Mouse (Mus musculus) MEL (cell line): ENCODE results near the gene Rec8. TPM values are rescaled to one million over a fixed set of nuclear protein-coding genes. Genes with fewer than 3 reads are reported as not detected.
A peak's percentile ranks its signal among the peaks of the same experiment; 100 is the strongest.

ENCODE experiments used
- DNase-seq: peaks from one replicate; pipeline ENCODE4 v3.0.0; 2011; ENCODE audit warnings: low read depth, low spot score
- H3K27ac ChIP-seq: 2 replicates; pipeline ENCODE4 v1.5.1; 2012; ENCODE audit warnings: low read depth, mild to moderate bottlenecking, control low read depth, low read length, moderate library complexity; ENCODE audit not compliant: control insufficient read depth
- H3K27me3 ChIP-seq, 2 experiments: fragments of 150-350 bp in 1 of 2; sonication (generic) in 1 of 2; 2 replicates each; pipeline ENCODE4 v1.6.1; 2012; ENCODE audit warnings: low read length in 2 of 2, mild to moderate bottlenecking in 2 of 2, improper control_type of control experiment in 1 of 2, moderate library complexity in 1 of 2; ENCODE audit not compliant: insufficient read depth in 2 of 2, control insufficient read depth in 1 of 2
- H3K36me3 ChIP-seq, 2 experiments: 2 replicates each; pipeline ENCODE4 v1.6.1; 2012 to 2014; ENCODE audit warnings: low read length in 2 of 2, improper control_type of control experiment in 1 of 2, inconsistent platforms in 1 of 2, mild to moderate bottlenecking in 1 of 2; ENCODE audit not compliant: insufficient read depth in 2 of 2, control insufficient read depth in 1 of 2
- H3K4me1 ChIP-seq, 2 experiments: fragments of 150-350 bp in 1 of 2; sonication (generic) in 1 of 2; 2 replicates each; pipeline ENCODE4 v1.6.1; 2012; ENCODE audit warnings: low read length in 2 of 2, improper control_type of control experiment in 1 of 2, mild to moderate bottlenecking in 1 of 2; ENCODE audit not compliant: insufficient read depth in 2 of 2, control insufficient read depth in 1 of 2
- H3K4me3 ChIP-seq, 2 experiments: fragments of 150-350 bp in 1 of 2; sonication (generic) in 1 of 2; 2 replicates each; pipeline ENCODE4 v1.5.1; 2012; ENCODE audit warnings: low read depth in 2 of 2, low read length in 2 of 2, mild to moderate bottlenecking in 2 of 2, moderate library complexity in 2 of 2, control low read depth in 1 of 2, improper control_type of control experiment in 1 of 2; ENCODE audit not compliant: control insufficient read depth in 1 of 2, insufficient read depth in 1 of 2
- H3K79me2 ChIP-seq: 2 replicates; pipeline ENCODE4 v1.6.1; 2012; ENCODE audit warnings: mild to moderate bottlenecking, low read length, moderate library complexity; ENCODE audit not compliant: control insufficient read depth, poor library complexity, insufficient read depth
- H3K9ac ChIP-seq: 2 replicates; pipeline ENCODE4 v1.6.1; 2012; ENCODE audit warnings: low read depth, mild to moderate bottlenecking, control low read depth, low read length, moderate library complexity; ENCODE audit not compliant: control insufficient read depth, poor library complexity, severe bottlenecking
- H3K9me3 ChIP-seq: fragments of 150-350 bp; sonication (generic); replicated peaks from 2 replicates; pipeline ENCODE4 v1.6.1; 2012; ENCODE audit warnings: mild to moderate bottlenecking, low read length, improper control_type of control experiment, moderate library complexity; ENCODE audit not compliant: insufficient read depth
- BHLHE40 ChIP-seq: IDR thresholded peaks from 2 replicates; pipeline ENCODE4 v1.6.1; 2012; ENCODE audit warnings: low read depth, mild to moderate bottlenecking, inconsistent platforms, low read length, improper control_type of control experiment, borderline replicate concordance
- CHD1 ChIP-seq: IDR thresholded peaks from 2 replicates; pipeline ENCODE4 v1.6.1; 2012; ENCODE audit warnings: low read depth, mild to moderate bottlenecking, inconsistent platforms, low read length, improper control_type of control experiment
- CTCF ChIP-seq, 3 experiments: IDR thresholded peaks in 2 of 3; conservative IDR thresholded peaks in 1 of 3; 2 replicates each; pipeline ENCODE4 v1.5.1; 2011 to 2012; ENCODE audit warnings: low read length in 3 of 3, low read depth in 2 of 3, mild to moderate bottlenecking in 2 of 3, improper control_type of control experiment in 1 of 3, inconsistent platforms in 1 of 3, mixed read lengths in 1 of 3, moderate library complexity in 1 of 3; ENCODE audit not compliant: control insufficient read depth in 1 of 3, insufficient read depth in 1 of 3, poor library complexity in 1 of 3, severe bottlenecking in 1 of 3
- EP300 ChIP-seq, 2 experiments: IDR thresholded peaks; 2 replicates each; pipeline ENCODE4 v1.6.1; 2011; ENCODE audit warnings: improper control_type of control experiment in 2 of 2, low read length in 2 of 2, low read depth in 1 of 2, mild to moderate bottlenecking in 1 of 2
- ETS1 ChIP-seq: IDR thresholded peaks from 2 replicates; pipeline ENCODE4 v1.6.1; 2012; ENCODE audit warnings: low read depth, mild to moderate bottlenecking, inconsistent platforms, low read length, improper control_type of control experiment, moderate library complexity
- GABPA ChIP-seq: IDR thresholded peaks from 2 replicates; pipeline ENCODE4 v1.6.1; 2012; ENCODE audit warnings: low read depth, mild to moderate bottlenecking, inconsistent platforms, low read length, improper control_type of control experiment, moderate library complexity
- GATA1 ChIP-seq: IDR thresholded peaks from 2 replicates; pipeline ENCODE4 v1.6.1; 2011; ENCODE audit warnings: low read depth, low read length, improper control_type of control experiment
- HCFC1 ChIP-seq: IDR thresholded peaks from 2 replicates; pipeline ENCODE4 v1.6.1; 2012; ENCODE audit warnings: low read depth, mild to moderate bottlenecking, inconsistent platforms, low read length, improper control_type of control experiment, moderate library complexity
- MAX ChIP-seq: IDR thresholded peaks from 2 replicates; pipeline ENCODE4 v1.6.1; 2011; ENCODE audit warnings: low read length, improper control_type of control experiment
- MAZ ChIP-seq: IDR thresholded peaks from 2 replicates; pipeline ENCODE4 v1.6.1; 2012; ENCODE audit warnings: low read depth, mild to moderate bottlenecking, inconsistent platforms, low read length, improper control_type of control experiment
- MEF2A ChIP-seq: IDR thresholded peaks from 2 replicates; pipeline ENCODE4 v1.6.1; 2014; ENCODE audit warnings: low read depth, mild to moderate bottlenecking, inconsistent platforms, low read length, improper control_type of control experiment; ENCODE audit not compliant: poor library complexity, insufficient replicate concordance, severe bottlenecking; ENCODE audit errors: extremely low read depth
- MYC ChIP-seq: IDR thresholded peaks from 2 replicates; pipeline ENCODE4 v1.6.1; 2011; ENCODE audit warnings: low read depth, mild to moderate bottlenecking, low read length, improper control_type of control experiment, moderate library complexity
- NRF1 ChIP-seq: IDR thresholded peaks from 2 replicates; pipeline ENCODE4 v1.6.1; 2014; ENCODE audit warnings: low read depth, mild to moderate bottlenecking, inconsistent platforms, low read length, improper control_type of control experiment, moderate library complexity; ENCODE audit not compliant: poor library complexity, insufficient read depth, severe bottlenecking
- POLR2A ChIP-seq, 2 experiments: IDR thresholded peaks; 2 replicates each; pipeline ENCODE4 v1.6.1; 2011 to 2012; ENCODE audit warnings: low read length in 2 of 2, mild to moderate bottlenecking in 2 of 2, control low read depth in 1 of 2, improper control_type of control experiment in 1 of 2, low read depth in 1 of 2, moderate library complexity in 1 of 2; ENCODE audit not compliant: control insufficient read depth in 1 of 2, insufficient read depth in 1 of 2, poor library complexity in 1 of 2
- POLR2AphosphoS2 ChIP-seq: IDR thresholded peaks from 2 replicates; pipeline ENCODE4 v1.6.1; 2011; ENCODE audit warnings: low read length, improper control_type of control experiment
- RAD21 ChIP-seq: IDR thresholded peaks from 2 replicates; pipeline ENCODE4 v1.6.1; 2011; ENCODE audit warnings: mild to moderate bottlenecking, low read depth, low read length, improper control_type of control experiment
- RCOR1 ChIP-seq: IDR thresholded peaks from 2 replicates; pipeline ENCODE4 v1.6.1; 2012; ENCODE audit warnings: low read depth, mild to moderate bottlenecking, inconsistent platforms, low read length, improper control_type of control experiment
- SIN3A ChIP-seq: IDR thresholded peaks from 2 replicates; pipeline ENCODE4 v1.6.1; 2012; ENCODE audit warnings: low read length, improper control_type of control experiment, inconsistent platforms
- SMC3 ChIP-seq: IDR thresholded peaks from 2 replicates; pipeline ENCODE4 v1.6.1; 2011; ENCODE audit warnings: low read depth, low read length, improper control_type of control experiment
- TAL1 ChIP-seq: IDR thresholded peaks from 2 replicates; pipeline ENCODE4 v1.6.1; 2012; ENCODE audit warnings: mild to moderate bottlenecking, inconsistent platforms, low read length, moderate library complexity, mixed read lengths
- TBP ChIP-seq: IDR thresholded peaks from 2 replicates; pipeline ENCODE4 v1.8.0; 2011; ENCODE audit warnings: low read depth, low read length, improper control_type of control experiment
- USF1 ChIP-seq: IDR thresholded peaks from 2 replicates; pipeline ENCODE4 v1.6.1; 2014; ENCODE audit warnings: low read depth, mild to moderate bottlenecking, inconsistent platforms, low read length, improper control_type of control experiment, moderate library complexity
- ZC3H11A ChIP-seq: IDR thresholded peaks from 2 replicates; pipeline ENCODE4 v1.6.1; 2012; ENCODE audit warnings: low read depth, mild to moderate bottlenecking, inconsistent platforms, low read length, improper control_type of control experiment
- ZKSCAN1 ChIP-seq: IDR thresholded peaks from 2 replicates; pipeline ENCODE4 v1.6.1; 2012; ENCODE audit warnings: low read depth, mild to moderate bottlenecking, inconsistent platforms, low read length, improper control_type of control experiment, moderate library complexity
- polyA plus RNA-seq, 2 experiments: library from polyadenylated mRNA; stranded (reverse) in 1 of 2; unstranded in 1 of 2; fragments of >175 nt in 1 of 2; fragments of >200 nt in 1 of 2; gene quantifications; 2 replicates each; pipeline versions ENCODE4 v1.2.1 to v1.2.4; 2012; ENCODE audit warnings: low replicate concordance in 2 of 2, low read depth in 1 of 2; ENCODE audit not compliant: insufficient read length in 2 of 2, insufficient read depth in 1 of 2, missing spikeins in 1 of 2
- total RNA-seq: library from RNA; depleted of rRNA; stranded (reverse); fragments of 300-350 nt; gene quantifications from 2 replicates; pipeline ENCODE4 v1.2.3, GENCODE M21; 2012

Gene Rec8
- total and polyA plus RNA-seq, 3 experiments: 1.5 to 2.5 TPM; not detected in 1

GRCm38 (mm10) chr14:55629312-55629711 is 11.5 kb downstream of the Rec8 start:
- Histone ChIP-seq H3K79me2 (no peaks in the 10 kb centered on the region), H3K27me3 (no peaks in the 10 kb centered on the region), H3K9ac (no peak overlapping the region), H3K9me3 (no peaks in the 10 kb centered on the region), H3K4me3 (no peak overlapping the region), H3K36me3 (no peaks in the 10 kb centered on the region; a peak in 1 of 4 replicates), H3K27ac (no peak overlapping the region), H3K4me1 (no peaks in the 10 kb centered on the region)
- TF ChIP-seq EP300 (IDR thresholded peaks at IDR 0.05; ENCODE audit: low read depth in 1 of 2, low read length in 2 of 2) (no peak), MAZ (no peak), GABPA (no peak), SMC3 (peak; percentile 73), TAL1 (no peak), CTCF (IDR thresholded peaks at IDR 0.05 in 2 of 3, conservative IDR thresholded peaks at IDR 0.05 in 1 of 3; ENCODE audit: control insufficient read depth in 1 of 3, insufficient read depth in 1 of 3, low read depth in 2 of 3, low read length in 3 of 3, poor library complexity in 1 of 3, severe bottlenecking in 1 of 3) (peak; percentile 76 to 94 (median 87)), ZC3H11A (peak; percentile 43), RAD21 (peak; percentile 40), TBP (no peak)
- DNase-seq: peak; percentile 56

GRCm38 (mm10) chr14:55634874-55635522 is 17.2 kb downstream of the Rec8 start:
- peak; percentile 64 for DNase-seq

GRCm38 (mm10) chr14:55635523-55636007 is 17.7 kb downstream of the Rec8 start, which contains the start of gene Ipo4:
Gene Ipo4, minus strand, starts transcription at chr14:55635957.
- H3K9ac ChIP-seq: peak within 1 kb of the TSS; percentile 86
- peaks cover 2% of the 10 kb centered on the region in 2 experiments; a peak in 3 of 4 replicates for H3K36me3 ChIP-seq
- H3K79me2 ChIP-seq: peaks cover 12% of the 10 kb centered on the region
- H3K9me3 ChIP-seq: no peaks in the 10 kb centered on the region
- peak; percentile 94 for DNase-seq
- H3K27ac ChIP-seq: peak within 1 kb of the TSS; percentile 58
- no peaks in the 10 kb centered on the region for H3K27me3 ChIP-seq
- no peaks in the 10 kb centered on the region for H3K4me1 ChIP-seq
- H3K4me3 ChIP-seq: peak within 1 kb of the TSS; percentile 64 to 83
- TF ChIP-seq USF1 (peak; percentile 83), GABPA (no peak), TBP (peak; percentile 74), EP300 (IDR thresholded peaks at IDR 0.05; ENCODE audit: low read depth in 1 of 2, low read length in 2 of 2) (no peak), RAD21 (no peak), NRF1 (no peak), SIN3A (peak; percentile 99), SMC3 (no peak), MYC (peak; percentile 96), HCFC1 (peak; percentile 83), MAX (peak; percentile 97), POLR2AphosphoS2 (peak; percentile 60; the same call in 1 of the 2 replicates), ZKSCAN1 (no peak), ETS1 (peak; percentile 53; the same call in 1 of the 2 replicates), GATA1 (no peak), MAZ (peak; percentile 61; the same call in 1 of the 2 replicates), POLR2A (IDR thresholded peaks at IDR 0.05; ENCODE audit: control insufficient read depth in 1 of 2, insufficient read depth in 1 of 2, low read depth in 1 of 2, low read length in 2 of 2, poor library complexity in 1 of 2) (peak; percentile 69 to 74), CHD1 (no peak)

More at GRCm38 (mm10) chr14:55634874-55635522, 17.2 kb downstream of the Rec8 start:
- H3K27ac ChIP-seq: peak overlapping the region; percentile 58
- H3K4me1 ChIP-seq: no peaks in the 10 kb centered on the region
- no peaks in the 10 kb centered on the region for H3K27me3 ChIP-seq
- peaks cover 7% of the 10 kb centered on the region for H3K79me2 ChIP-seq
- H3K9me3 ChIP-seq: no peaks in the 10 kb centered on the region
- H3K9ac ChIP-seq: peak overlapping the region; percentile 86
- TF ChIP-seq MYC (no peak), MEF2A (no peak), BHLHE40 (no peak), SMC3 (peak; percentile 10; the same call in 1 of the 2 replicates), TBP (no peak), TAL1 (no peak), ZC3H11A (no peak), RCOR1 (peak; percentile 53; the same call in 1 of the 2 replicates)
- H3K36me3 ChIP-seq: peaks cover 2% of the 10 kb centered on the region in 2 experiments; a peak in 3 of 4 replicates
- peak overlapping the region; percentile 64 to 83 for H3K4me3 ChIP-seq
